1 mouse cellular context compared by ENCODE assay signal in the genomic region with DNA sequence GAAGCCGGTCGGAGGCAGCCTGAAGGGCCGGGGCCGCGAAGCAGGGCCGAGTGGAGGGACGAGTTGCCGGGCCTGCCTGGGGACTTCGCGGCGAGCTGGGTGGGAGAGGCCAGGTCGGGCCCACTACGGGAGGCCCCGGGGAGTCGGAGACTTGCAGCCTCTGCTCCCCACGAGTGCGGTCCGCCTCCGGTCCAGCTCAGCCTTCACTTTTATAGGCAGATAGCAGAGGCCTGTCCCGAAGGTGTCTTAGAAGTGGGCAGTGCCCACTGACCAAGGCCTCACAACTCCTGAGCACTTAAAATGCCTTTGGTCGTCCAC.
TF ChIP-seq lines count a peak whose summit lies in the region.

No protein-coding gene starts in this region.

TF ChIP-seq in CH12.LX, 34 proteins besides CTCF, POLR2A, EP300 and RAD21 (continued from another document):
- TF ChIP-seq GABPA (IDR thresholded peaks at IDR 0.05; ENCODE audit: insufficient replicate concordance, low read depth, low read length), result no peak
- no peak for TF ChIP-seq JUN (IDR thresholded peaks at IDR 0.05; ENCODE audit: insufficient read depth, low read depth, low read length)
- TF ChIP-seq IRF4 (IDR thresholded peaks at IDR 0.05; ENCODE audit: low read depth, low read length), result no peak
